In genomic region chr3:122027776-122028175, GRCm38 (mm10) we compare ENCODE assay signal across 25 mouse cellular contexts. TPM values are rescaled to one million over a fixed set of nuclear protein-coding genes. Genes with fewer than 3 reads are reported as not detected.
"Had no signal": no experiment of that assay in that cellular context is flagged by ENCODE, and none has a peak within 500 bp of the region (broad histone marks: within the 10 kb centered on the region; RNA-seq: fewer than 3 reads in every experiment).

No protein-coding gene starts in this region.

- H3K36me3 ChIP-seq: limb, embryonic 10.5 days; limb, embryonic 13.5 days; liver, embryonic 12.5 days; liver, embryonic 15.5 days; lung, embryonic 15.5 days; midbrain, embryonic 10.5 days; midbrain, embryonic 13.5 days; neural tube, embryonic 13.5 days; stomach, embryonic 15.5 days had no signal

- H3K4me3 ChIP-seq: limb, embryonic 10.5 days; limb, embryonic 13.5 days; liver, embryonic 12.5 days; liver, embryonic 15.5 days; lung, embryonic 15.5 days; megakaryocyte, embryonic 14.5 days; midbrain, embryonic 10.5 days; midbrain, embryonic 13.5 days; myocyte; neural tube, embryonic 13.5 days; stomach, embryonic 15.5 days had no signal

- DNase-seq: kidney, adult 18-20 months; kidney, postnatal 10 days; kidney, postnatal 36 days; liver; lung, adult 18-20 months; lung, postnatal 10 days; lung, postnatal 36 days; retina, postnatal 1 day; right cerebral cortex, postnatal 25 days; spleen, adult 18-20 months; thymus, postnatal 25 days had no signal

- H3K9me3 ChIP-seq: limb, embryonic 10.5 days; limb, embryonic 13.5 days; liver, embryonic 12.5 days; liver, embryonic 15.5 days; lung, embryonic 15.5 days; megakaryocyte, embryonic 14.5 days; midbrain, embryonic 10.5 days; midbrain, embryonic 13.5 days; neural tube, embryonic 13.5 days; stomach, embryonic 15.5 days had no signal

- H3K4me2 ChIP-seq: limb, embryonic 13.5 days; liver, embryonic 12.5 days; liver, embryonic 15.5 days; lung, embryonic 15.5 days; midbrain, embryonic 13.5 days; neural tube, embryonic 13.5 days; stomach, embryonic 15.5 days had no signal

- H3K27me3 ChIP-seq: limb, embryonic 13.5 days; liver, embryonic 12.5 days; liver, embryonic 15.5 days; lung, embryonic 15.5 days; megakaryocyte, embryonic 14.5 days; midbrain, embryonic 13.5 days; neural tube, embryonic 13.5 days; stomach, embryonic 15.5 days had no signal

- H3K27ac ChIP-seq: limb, embryonic 10.5 days; limb, embryonic 13.5 days; liver, embryonic 12.5 days; liver, embryonic 15.5 days; lung, embryonic 15.5 days; midbrain, embryonic 10.5 days; midbrain, embryonic 13.5 days; neural tube, embryonic 13.5 days had no signal

- H3K9ac ChIP-seq: limb, embryonic 13.5 days; liver, embryonic 12.5 days; liver, embryonic 15.5 days; lung, embryonic 15.5 days; midbrain, embryonic 13.5 days; neural tube, embryonic 13.5 days; stomach, embryonic 15.5 days had no signal

- ATAC-seq: liver, embryonic 12.5 days; midbrain, embryonic 13.5 days; midbrain, embryonic 16.5 days had no signal

- H3K4me1 ChIP-seq: liver, embryonic 12.5 days; midbrain, embryonic 10.5 days; midbrain, embryonic 13.5 days; neural tube, embryonic 13.5 days; stomach, embryonic 15.5 days had no signal

RNA-seq across cellular contexts. Expression of gene Abca4, which starts 16.5 kb away (rescaled TPM):
- total RNA-seq: monocyte, adult 5-6 weeks; neutrophil, adult 5-6 weeks had no signal
